Mouse (Mus musculus) cortical plate, adult 2 months (tissue): Measurements from ENCODE around the gene Rufy4. TPM values are rescaled to one million over a fixed set of nuclear protein-coding genes. Genes with fewer than 3 reads are reported as not detected.
A peak's percentile ranks its signal among the peaks of the same experiment; 100 is the strongest.

Experiments used
- H3K27ac ChIP-seq: fragments of 200-500 bp; 2 replicates; pipeline ENCODE4 v1.5.1; 2012; ENCODE audit warnings: low read length, control low read depth, inconsistent platforms; ENCODE audit not compliant: insufficient read depth
- H3K4me1 ChIP-seq: fragments of 200-500 bp; 2 replicates; pipeline ENCODE4 v1.6.1; 2011; ENCODE audit warnings: low read length; ENCODE audit not compliant: control insufficient read depth, insufficient read depth
- H3K4me3 ChIP-seq: fragments of 200-500 bp; 2 replicates; pipeline ENCODE4 v1.5.1; 2011; ENCODE audit warnings: mild to moderate bottlenecking, low read length, control low read depth; ENCODE audit not compliant: insufficient read depth
- CTCF ChIP-seq: fragments of 200-500 bp; IDR thresholded peaks from 2 replicates; pipeline ENCODE4 v1.5.1; 2011; ENCODE audit warnings: mild to moderate bottlenecking, control low read depth, low read length; ENCODE audit not compliant: insufficient read depth; ENCODE audit errors: extremely low read depth
- POLR2A ChIP-seq: fragments of 200-500 bp; IDR thresholded peaks from 2 replicates; pipeline ENCODE4 v1.6.1; 2011; ENCODE audit warnings: mild to moderate bottlenecking, low read length, control low read depth; ENCODE audit not compliant: insufficient read depth; ENCODE audit errors: extremely low read depth
- polyA plus RNA-seq: library from polyadenylated mRNA; depleted of rRNA; stranded (reverse); fragments of >200 nt; gene quantifications from 2 replicates; pipeline ENCODE4 v1.2.3, GENCODE M21; 2012

Rufy4 gene
- polyA plus RNA-seq, 1 experiment, result not detected

- H3K4me3 ChIP-seq, result no peak overlapping the region
- H3K27ac ChIP-seq, result no peak overlapping the region
- H3K4me1 ChIP-seq, result no peaks in the 10 kb centered on the region
- TF ChIP-seq CTCF (no peak), POLR2A (no peak)
Observed at GRCm38 (mm10) chr1:74091138-74091537, 34.2 kb upstream of the Rufy4 start.

- no peak for TF ChIP-seq POLR2A
- Histone ChIP-seq H3K4me1 (no peaks in the 10 kb centered on the region), H3K4me3 (no peak overlapping the region), H3K27ac (no peak overlapping the region)
Observed at GRCm38 (mm10) chr1:74091611-74092224, 33.6 kb upstream of the Rufy4 start.

GRCm38 (mm10) chr1:74092242-74092641, 33.1 kb upstream of the Rufy4 start:
- no peak overlapping the region for H3K27ac ChIP-seq
- TF ChIP-seq POLR2A (no peak), CTCF (no peak)
- no peak overlapping the region for H3K4me3 ChIP-seq
- no peaks in the 10 kb centered on the region for H3K4me1 ChIP-seq

GRCm38 (mm10) chr1:74093447-74093846, 31.9 kb upstream of the Rufy4 start:
- TF ChIP-seq POLR2A (no peak), CTCF (no peak)
- Histone ChIP-seq H3K4me3 (no peak overlapping the region), H3K27ac (no peak overlapping the region), H3K4me1 (no peaks in the 10 kb centered on the region)

- Histone ChIP-seq H3K27ac (no peak overlapping the region), H3K4me3 (no peak overlapping the region), H3K4me1 (peaks cover 1% of the 10 kb centered on the region; the same call in 1 of the 2 replicates)
- TF ChIP-seq POLR2A (no peak), CTCF (no peak)
Observed at GRCm38 (mm10) chr1:74094497-74095270, 30.7 kb upstream of the Rufy4 start.

- H3K27ac ChIP-seq, result no peak overlapping the region
- peaks cover 1% of the 10 kb centered on the region; the same call in 1 of the 2 replicates for H3K4me1 ChIP-seq
- no peak for TF ChIP-seq CTCF
- TF ChIP-seq POLR2A, result no peak
- no peak overlapping the region for H3K4me3 ChIP-seq
Observed at GRCm38 (mm10) chr1:74095296-74095695, 30.0 kb upstream of the Rufy4 start.

- TF ChIP-seq CTCF (no peak), POLR2A (no peak)
Observed at GRCm38 (mm10) chr1:74095728-74096127, 29.6 kb upstream of the Rufy4 start.

GRCm38 (mm10) chr1:74098004-74099000, 27.0 kb upstream of the Rufy4 start:
- H3K27ac ChIP-seq, result no peak overlapping the region

More at GRCm38 (mm10) chr1:74095728-74096127, 29.6 kb upstream of the Rufy4 start:
- no peak overlapping the region for H3K27ac ChIP-seq
- no peak overlapping the region for H3K4me3 ChIP-seq
- peaks cover 1% of the 10 kb centered on the region; the same call in 1 of the 2 replicates for H3K4me1 ChIP-seq

GRCm38 (mm10) chr1:74099001-74099435, 26.3 kb upstream of the Rufy4 start:
- Histone ChIP-seq H3K27ac (no peak overlapping the region), H3K4me1 (peaks cover 1% of the 10 kb centered on the region; the same call in 1 of the 2 replicates), H3K4me3 (peak overlapping the region; percentile 18)
- TF ChIP-seq CTCF (no peak), POLR2A (no peak)

More at GRCm38 (mm10) chr1:74098004-74099000, 27.0 kb upstream of the Rufy4 start:
- H3K4me3 ChIP-seq, result peak overlapping the region; percentile 18
- H3K4me1 ChIP-seq, result peaks cover 1% of the 10 kb centered on the region; the same call in 1 of the 2 replicates
- no peak for TF ChIP-seq POLR2A
- TF ChIP-seq CTCF, result no peak
